Mouse (Mus musculus) fat pad, adult 2 months (tissue): ENCODE results near the gene Ran.

Source experiments
- DNase-seq: peaks from one replicate; pipeline ENCODE4 v3.0.0-alpha.2; 2011; ENCODE audit warnings: low read depth, low spot score; ENCODE audit errors: extremely low read depth

Gene Ran

DNA sequence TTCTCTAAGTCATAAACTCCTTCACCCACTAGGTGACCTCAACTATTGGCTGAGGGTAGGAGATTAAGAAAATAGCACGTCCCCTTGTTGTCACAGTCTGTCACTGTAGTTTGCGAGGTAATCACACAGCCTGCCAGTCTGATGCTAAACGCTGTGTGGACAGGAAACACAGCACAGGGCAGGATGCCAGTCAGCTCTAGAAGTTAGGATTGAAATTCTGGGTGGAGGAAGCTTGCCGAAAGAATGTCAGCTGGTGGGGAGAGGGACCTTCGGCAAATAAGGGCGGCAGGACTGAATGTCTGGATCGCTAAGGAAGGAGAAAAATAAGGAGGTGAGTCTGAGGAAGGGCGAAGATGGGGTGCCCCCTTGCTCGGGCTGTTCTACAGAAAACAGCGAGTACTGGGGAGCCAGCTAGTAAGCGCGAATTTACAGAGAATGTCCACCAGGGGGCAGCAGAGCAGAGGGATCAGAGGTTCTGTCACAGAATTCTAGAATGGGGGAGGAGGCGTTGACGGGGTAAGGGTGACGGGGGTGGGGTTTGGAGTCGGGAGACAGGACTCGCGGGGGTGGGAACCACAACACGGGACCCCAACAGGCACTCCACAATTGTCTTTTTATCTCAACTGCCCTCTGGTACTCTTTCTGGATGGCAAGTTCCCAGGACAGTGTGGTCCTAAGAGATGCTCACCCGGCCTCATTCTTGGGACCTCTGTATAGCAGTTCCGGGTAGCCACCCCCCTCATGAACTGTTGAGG lies 43.3 kb downstream of the Ran start:
- no peak for DNase-seq

DNA sequence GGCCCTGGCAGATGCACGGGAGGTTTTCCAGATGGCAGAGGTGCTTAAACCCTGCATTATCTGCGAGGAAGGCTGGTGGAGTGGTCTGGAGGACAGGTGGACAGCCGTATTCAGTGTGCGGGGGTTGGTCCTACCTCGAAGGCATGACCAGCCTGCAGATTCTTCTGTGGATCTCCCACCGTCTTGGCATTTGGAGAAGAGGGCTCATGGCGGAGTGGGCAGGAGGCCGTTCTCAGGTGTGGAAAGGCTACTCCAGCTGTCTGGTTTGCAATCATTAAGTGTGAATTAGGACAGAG lies 43.9 kb downstream of the Ran start:
- DNase-seq, result no peak

DNA sequence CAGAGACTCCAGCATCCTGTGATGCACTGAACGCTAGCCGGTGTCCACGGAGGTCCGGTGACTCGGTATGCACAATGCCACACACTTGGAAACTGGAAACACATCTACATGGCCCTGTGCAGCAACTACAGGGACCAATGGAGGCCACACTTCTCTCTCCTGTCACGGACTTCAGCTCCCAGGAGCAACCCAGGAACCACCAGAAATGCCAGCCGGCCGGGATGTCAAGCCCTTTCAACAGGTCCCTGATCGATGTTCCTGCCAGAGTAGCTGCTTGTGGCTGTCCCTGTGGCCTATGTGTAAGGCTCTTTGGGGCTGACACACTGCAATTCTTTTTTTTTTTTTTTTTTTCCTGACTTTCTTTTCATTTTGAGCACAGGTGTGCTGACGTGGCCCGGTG lies 44.3 kb downstream of the Ran start:
- no peak for DNase-seq

DNA sequence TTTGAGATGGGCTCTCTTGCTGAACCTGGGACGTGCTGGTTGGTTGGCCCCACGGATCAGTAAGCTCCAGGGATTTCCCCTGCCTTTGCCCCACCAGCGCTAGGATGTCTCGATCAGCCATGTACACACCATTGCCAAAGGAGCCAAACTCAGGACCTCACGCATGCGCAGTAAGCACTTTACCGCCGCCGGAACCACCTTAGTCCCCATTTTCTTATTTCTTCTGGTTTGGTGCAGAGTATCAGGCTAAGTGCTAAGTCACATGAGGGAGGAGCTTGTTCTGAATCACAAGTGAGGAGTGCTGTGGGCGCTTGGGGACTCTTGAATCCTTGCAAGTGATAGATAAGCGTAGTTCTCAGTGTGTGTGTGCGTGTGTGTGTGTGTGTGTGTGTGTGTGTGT lies 45.4 kb downstream of the Ran start:
- no peak for DNase-seq

DNA sequence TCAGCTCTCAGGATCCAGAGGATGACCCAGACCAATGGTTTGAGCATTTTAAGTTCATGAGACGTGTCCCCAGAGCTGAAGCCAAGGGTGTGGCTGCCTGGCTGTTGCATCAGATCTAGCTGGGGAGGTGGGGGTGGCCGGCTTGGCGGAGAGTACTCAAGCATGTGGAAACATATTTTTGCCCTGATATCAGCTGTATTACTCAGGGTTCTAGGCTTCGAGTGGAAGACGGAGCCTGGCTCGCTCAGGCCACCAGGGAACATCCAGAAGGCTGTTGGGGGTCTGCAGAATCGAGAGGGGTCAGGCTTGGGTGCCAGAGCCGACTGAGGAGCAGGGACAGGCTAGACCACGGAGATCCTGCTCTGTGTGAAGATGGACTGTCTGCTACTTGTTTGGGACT lies 46.1 kb downstream of the Ran start:
- no peak for DNase-seq

DNA sequence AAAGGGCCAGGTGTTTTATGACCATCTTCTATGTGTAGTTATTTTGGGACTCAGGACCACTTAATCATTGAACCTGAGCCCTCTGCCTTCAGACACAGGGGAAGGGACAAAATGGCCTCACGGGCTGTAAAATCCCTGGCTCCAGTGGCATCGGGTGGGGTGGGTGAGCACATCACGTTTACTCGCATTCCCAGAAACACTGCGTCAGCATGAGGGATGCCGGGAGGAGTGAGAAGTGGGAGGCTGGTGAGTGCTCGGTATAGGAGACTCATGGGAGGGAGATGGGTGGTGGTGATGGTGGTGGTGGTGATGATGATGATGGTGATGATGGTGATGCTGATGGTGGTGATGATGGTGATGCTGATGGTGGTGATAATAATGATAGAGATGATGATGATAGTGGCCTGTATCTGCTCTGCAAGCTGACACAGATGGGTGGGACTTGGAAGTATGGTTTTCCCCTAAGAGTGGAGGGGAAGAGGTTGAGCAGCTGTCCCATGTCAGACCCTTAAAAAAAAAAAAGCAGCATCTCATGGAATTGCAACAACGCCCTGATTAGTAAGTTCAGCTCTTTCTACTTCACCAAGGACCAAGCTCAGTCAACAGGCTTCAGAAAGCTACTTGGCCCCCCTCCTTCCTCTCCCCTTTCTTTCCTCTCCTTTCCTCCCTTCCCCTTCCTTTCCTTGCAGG lies 46.8 kb downstream of the Ran start:
- DNase-seq, result no peak

DNA sequence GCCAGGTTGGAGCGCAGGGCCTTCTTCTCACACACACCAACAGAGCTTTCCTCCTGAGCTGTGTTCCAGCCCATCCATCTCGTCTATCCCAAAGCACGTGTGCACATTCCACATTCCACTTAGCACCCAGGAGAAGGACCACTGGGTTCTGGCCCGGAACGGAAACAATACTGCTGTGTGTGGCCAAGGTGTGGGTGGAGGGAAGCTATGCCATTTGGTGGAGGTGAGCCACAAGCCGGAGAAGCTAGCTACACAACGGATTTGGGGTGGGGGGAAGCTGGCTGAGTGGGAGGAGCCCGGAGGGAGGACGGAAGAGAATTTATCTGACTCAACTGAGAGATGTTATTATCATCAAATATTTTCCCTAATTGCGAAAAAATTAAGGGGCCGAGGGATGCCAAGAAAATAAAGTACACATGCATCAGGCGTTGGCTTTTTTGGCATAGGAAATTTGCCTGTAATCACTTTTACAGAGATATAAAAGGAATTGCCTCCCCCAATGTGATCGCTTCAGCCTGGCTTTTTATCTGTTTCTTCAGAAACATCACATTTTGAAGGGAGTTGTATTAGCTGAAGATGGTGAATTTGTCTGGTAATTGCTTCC lies 47.5 kb downstream of the Ran start:
- DNase-seq, result no peak

DNA sequence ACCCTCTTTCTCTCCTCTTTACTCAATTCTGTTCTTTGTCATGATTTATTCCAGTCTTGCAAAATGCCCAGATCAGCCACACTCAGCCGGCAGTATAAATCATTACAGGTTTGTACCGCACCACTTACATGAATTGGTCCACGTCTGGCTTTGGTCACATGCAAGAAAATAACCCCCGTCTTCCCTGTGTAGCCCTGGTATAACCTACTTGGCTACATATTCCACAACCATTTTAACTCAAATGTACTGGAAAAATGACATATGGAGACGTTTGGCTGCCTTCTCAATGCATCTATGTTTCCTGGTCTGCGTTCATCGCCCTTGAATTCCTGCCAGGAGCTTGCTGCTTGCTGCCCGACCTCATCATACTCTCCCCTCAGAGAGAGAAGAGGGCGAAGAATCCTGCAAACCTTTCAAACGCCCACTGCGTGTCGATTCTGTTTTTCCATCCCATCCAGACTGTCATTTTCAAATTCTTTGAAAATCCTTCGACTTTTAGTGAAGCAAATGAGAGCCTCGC lies 52.0 kb downstream of the Ran start:
- DNase-seq, result no peak

DNA sequence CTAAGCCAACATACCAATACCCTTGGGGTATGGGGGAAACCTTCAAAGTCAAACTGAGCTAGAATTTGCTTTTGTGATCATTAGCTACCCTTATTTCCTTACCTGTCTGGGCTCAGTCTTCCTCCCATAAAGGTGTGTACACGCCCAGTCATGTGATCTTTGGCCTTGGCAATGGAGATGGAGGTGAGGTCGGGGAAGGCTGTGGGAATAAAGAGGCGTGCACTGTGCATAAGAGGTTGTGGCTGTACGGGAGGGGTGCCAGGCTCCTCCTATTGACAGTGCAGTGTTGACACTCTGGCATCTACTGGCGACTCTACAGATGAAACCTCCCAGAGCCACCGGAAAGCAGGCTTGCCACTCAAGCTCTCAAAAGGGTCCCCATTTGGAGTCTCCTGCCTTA lies 53.5 kb downstream of the Ran start:
- no peak for DNase-seq
